Mouse (Mus musculus) liver, adult 2 months (tissue): Measurements from ENCODE around the gene Ifi203.
"Not testable (repeated sequence)": the region's sequence is repeated elsewhere in the genome, so short reads cannot be mapped to it uniquely, and the experiment has no call there.

Experiments used
- CTCF ChIP-seq: fragments of 200-500 bp; IDR thresholded peaks from 2 replicates; pipeline ENCODE4 v1.5.1; 2011; ENCODE audit warnings: low read depth, low read length, control low read depth
- POLR2A ChIP-seq: fragments of 200-500 bp; IDR thresholded peaks from 2 replicates; pipeline ENCODE4 v1.6.1; 2011; ENCODE audit warnings: low read length, control low read depth; ENCODE audit not compliant: insufficient read depth; ENCODE audit errors: extremely low read depth

DNA sequence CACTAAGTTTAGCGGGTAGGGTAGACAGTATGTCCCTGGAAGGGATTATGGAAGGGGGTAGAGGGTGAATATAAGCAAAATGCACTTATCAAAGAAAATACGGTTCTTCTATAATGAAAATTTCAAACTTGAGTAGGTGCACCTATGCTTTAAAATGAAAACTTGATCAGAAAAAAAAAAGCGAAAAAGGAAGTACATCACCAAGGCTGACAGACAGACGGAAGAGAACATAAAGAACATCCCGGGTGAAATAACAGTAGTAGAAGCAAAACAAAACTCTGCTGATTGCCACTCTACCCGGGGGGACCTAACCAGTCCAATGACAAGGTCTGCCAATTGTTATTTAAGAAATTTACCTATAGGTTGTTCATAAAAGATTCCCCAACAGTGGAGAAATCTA, 64.2 kb downstream of the Ifi203 start:
- TF ChIP-seq CTCF, POLR2A: not testable (repeated sequence)
